Mouse (Mus musculus) MEL (cell line): ENCODE results near the gene Tesk2. TPM values are rescaled to one million over a fixed set of nuclear protein-coding genes. Genes with fewer than 3 reads are reported as not detected.

Experiments
- DNase-seq: peaks from one replicate; pipeline ENCODE4 v3.0.0; 2011; ENCODE audit warnings: low read depth, low spot score
- H3K27ac ChIP-seq: 2 replicates; pipeline ENCODE4 v1.5.1; 2012; ENCODE audit warnings: low read depth, mild to moderate bottlenecking, control low read depth, low read length, moderate library complexity; ENCODE audit not compliant: control insufficient read depth
- H3K27me3 ChIP-seq, 2 experiments: fragments of 150-350 bp in 1 of 2; sonication (generic) in 1 of 2; 2 replicates each; pipeline ENCODE4 v1.6.1; 2012; ENCODE audit warnings: low read length in 2 of 2, mild to moderate bottlenecking in 2 of 2, improper control_type of control experiment in 1 of 2, moderate library complexity in 1 of 2; ENCODE audit not compliant: insufficient read depth in 2 of 2, control insufficient read depth in 1 of 2
- H3K36me3 ChIP-seq, 2 experiments: 2 replicates each; pipeline ENCODE4 v1.6.1; 2012 to 2014; ENCODE audit warnings: low read length in 2 of 2, improper control_type of control experiment in 1 of 2, inconsistent platforms in 1 of 2, mild to moderate bottlenecking in 1 of 2; ENCODE audit not compliant: insufficient read depth in 2 of 2, control insufficient read depth in 1 of 2
- H3K4me1 ChIP-seq, 2 experiments: fragments of 150-350 bp in 1 of 2; sonication (generic) in 1 of 2; 2 replicates each; pipeline ENCODE4 v1.6.1; 2012; ENCODE audit warnings: low read length in 2 of 2, improper control_type of control experiment in 1 of 2, mild to moderate bottlenecking in 1 of 2; ENCODE audit not compliant: insufficient read depth in 2 of 2, control insufficient read depth in 1 of 2
- H3K4me3 ChIP-seq, 2 experiments: fragments of 150-350 bp in 1 of 2; sonication (generic) in 1 of 2; 2 replicates each; pipeline ENCODE4 v1.5.1; 2012; ENCODE audit warnings: low read depth in 2 of 2, low read length in 2 of 2, mild to moderate bottlenecking in 2 of 2, moderate library complexity in 2 of 2, control low read depth in 1 of 2, improper control_type of control experiment in 1 of 2; ENCODE audit not compliant: control insufficient read depth in 1 of 2, insufficient read depth in 1 of 2
- H3K79me2 ChIP-seq: 2 replicates; pipeline ENCODE4 v1.6.1; 2012; ENCODE audit warnings: mild to moderate bottlenecking, low read length, moderate library complexity; ENCODE audit not compliant: control insufficient read depth, poor library complexity, insufficient read depth
- H3K9ac ChIP-seq: 2 replicates; pipeline ENCODE4 v1.6.1; 2012; ENCODE audit warnings: low read depth, mild to moderate bottlenecking, control low read depth, low read length, moderate library complexity; ENCODE audit not compliant: control insufficient read depth, poor library complexity, severe bottlenecking
- H3K9me3 ChIP-seq: fragments of 150-350 bp; sonication (generic); replicated peaks from 2 replicates; pipeline ENCODE4 v1.6.1; 2012; ENCODE audit warnings: mild to moderate bottlenecking, low read length, improper control_type of control experiment, moderate library complexity; ENCODE audit not compliant: insufficient read depth
- BHLHE40 ChIP-seq: IDR thresholded peaks from 2 replicates; pipeline ENCODE4 v1.6.1; 2012; ENCODE audit warnings: low read depth, mild to moderate bottlenecking, inconsistent platforms, low read length, improper control_type of control experiment, borderline replicate concordance
- CHD1 ChIP-seq: IDR thresholded peaks from 2 replicates; pipeline ENCODE4 v1.6.1; 2012; ENCODE audit warnings: low read depth, mild to moderate bottlenecking, inconsistent platforms, low read length, improper control_type of control experiment
- CHD2 ChIP-seq: IDR thresholded peaks from 2 replicates; pipeline ENCODE4 v1.6.1; 2011; ENCODE audit warnings: low read length, improper control_type of control experiment
- E2F4 ChIP-seq: IDR thresholded peaks from 2 replicates; pipeline ENCODE4 v1.6.1; 2011; ENCODE audit warnings: low read depth, low read length, improper control_type of control experiment, borderline replicate concordance
- ELF1 ChIP-seq: IDR thresholded peaks from 2 replicates; pipeline ENCODE4 v1.6.1; 2014; ENCODE audit warnings: low read depth, mild to moderate bottlenecking, inconsistent platforms, low read length, improper control_type of control experiment, moderate library complexity
- GABPA ChIP-seq: IDR thresholded peaks from 2 replicates; pipeline ENCODE4 v1.6.1; 2012; ENCODE audit warnings: low read depth, mild to moderate bottlenecking, inconsistent platforms, low read length, improper control_type of control experiment, moderate library complexity
- GATA1 ChIP-seq: IDR thresholded peaks from 2 replicates; pipeline ENCODE4 v1.6.1; 2011; ENCODE audit warnings: low read depth, low read length, improper control_type of control experiment
- HCFC1 ChIP-seq: IDR thresholded peaks from 2 replicates; pipeline ENCODE4 v1.6.1; 2012; ENCODE audit warnings: low read depth, mild to moderate bottlenecking, inconsistent platforms, low read length, improper control_type of control experiment, moderate library complexity
- MAX ChIP-seq: IDR thresholded peaks from 2 replicates; pipeline ENCODE4 v1.6.1; 2011; ENCODE audit warnings: low read length, improper control_type of control experiment
- MAZ ChIP-seq: IDR thresholded peaks from 2 replicates; pipeline ENCODE4 v1.6.1; 2012; ENCODE audit warnings: low read depth, mild to moderate bottlenecking, inconsistent platforms, low read length, improper control_type of control experiment
- MYB ChIP-seq: IDR thresholded peaks from 2 replicates; pipeline ENCODE4 v1.6.1; 2011; ENCODE audit warnings: mild to moderate bottlenecking, low read depth, low read length, improper control_type of control experiment
- NELFE ChIP-seq: IDR thresholded peaks from 2 replicates; pipeline ENCODE4 v1.6.1; 2011; ENCODE audit warnings: low read depth, low read length, improper control_type of control experiment
- NRF1 ChIP-seq: IDR thresholded peaks from 2 replicates; pipeline ENCODE4 v1.6.1; 2014; ENCODE audit warnings: low read depth, mild to moderate bottlenecking, inconsistent platforms, low read length, improper control_type of control experiment, moderate library complexity; ENCODE audit not compliant: poor library complexity, insufficient read depth, severe bottlenecking
- POLR2A ChIP-seq, 2 experiments: IDR thresholded peaks; 2 replicates each; pipeline ENCODE4 v1.6.1; 2011 to 2012; ENCODE audit warnings: low read length in 2 of 2, mild to moderate bottlenecking in 2 of 2, control low read depth in 1 of 2, improper control_type of control experiment in 1 of 2, low read depth in 1 of 2, moderate library complexity in 1 of 2; ENCODE audit not compliant: control insufficient read depth in 1 of 2, insufficient read depth in 1 of 2, poor library complexity in 1 of 2
- POLR2AphosphoS2 ChIP-seq: IDR thresholded peaks from 2 replicates; pipeline ENCODE4 v1.6.1; 2011; ENCODE audit warnings: low read length, improper control_type of control experiment
- SIN3A ChIP-seq: IDR thresholded peaks from 2 replicates; pipeline ENCODE4 v1.6.1; 2012; ENCODE audit warnings: low read length, improper control_type of control experiment, inconsistent platforms
- TAL1 ChIP-seq: IDR thresholded peaks from 2 replicates; pipeline ENCODE4 v1.6.1; 2012; ENCODE audit warnings: mild to moderate bottlenecking, inconsistent platforms, low read length, moderate library complexity, mixed read lengths
- TBP ChIP-seq: IDR thresholded peaks from 2 replicates; pipeline ENCODE4 v1.8.0; 2011; ENCODE audit warnings: low read depth, low read length, improper control_type of control experiment
- TCF12 ChIP-seq: IDR thresholded peaks from 2 replicates; pipeline ENCODE4 v1.6.1; 2014; ENCODE audit warnings: low read depth, mild to moderate bottlenecking, inconsistent platforms, low read length, improper control_type of control experiment, moderate library complexity
- UBTF ChIP-seq: IDR thresholded peaks from 2 replicates; pipeline ENCODE4 v1.6.1; 2012; ENCODE audit warnings: low read depth, mild to moderate bottlenecking, inconsistent platforms, low read length, improper control_type of control experiment, moderate library complexity, borderline replicate concordance; ENCODE audit not compliant: insufficient read depth
- USF1 ChIP-seq: IDR thresholded peaks from 2 replicates; pipeline ENCODE4 v1.6.1; 2014; ENCODE audit warnings: low read depth, mild to moderate bottlenecking, inconsistent platforms, low read length, improper control_type of control experiment, moderate library complexity
- USF2 ChIP-seq, 2 experiments: IDR thresholded peaks; 2 replicates each; pipeline ENCODE4 v1.6.1; 2011 to 2012; ENCODE audit warnings: improper control_type of control experiment in 2 of 2, low read length in 2 of 2, borderline replicate concordance in 1 of 2, inconsistent platforms in 1 of 2, low read depth in 1 of 2, mild to moderate bottlenecking in 1 of 2; ENCODE audit not compliant: insufficient read depth in 1 of 2
- ZKSCAN1 ChIP-seq: IDR thresholded peaks from 2 replicates; pipeline ENCODE4 v1.6.1; 2012; ENCODE audit warnings: low read depth, mild to moderate bottlenecking, inconsistent platforms, low read length, improper control_type of control experiment, moderate library complexity
- ZNF384 ChIP-seq: IDR thresholded peaks from 2 replicates; pipeline ENCODE4 v1.6.1; 2012; ENCODE audit warnings: low read depth, mild to moderate bottlenecking, inconsistent platforms, low read length, improper control_type of control experiment
- polyA plus RNA-seq, 2 experiments: library from polyadenylated mRNA; stranded (reverse) in 1 of 2; unstranded in 1 of 2; fragments of >175 nt in 1 of 2; fragments of >200 nt in 1 of 2; gene quantifications; 2 replicates each; pipeline versions ENCODE4 v1.2.1 to v1.2.4; 2012; ENCODE audit warnings: low replicate concordance in 2 of 2, low read depth in 1 of 2; ENCODE audit not compliant: insufficient read length in 2 of 2, insufficient read depth in 1 of 2, missing spikeins in 1 of 2
- total RNA-seq: library from RNA; depleted of rRNA; stranded (reverse); fragments of 300-350 nt; gene quantifications from 2 replicates; pipeline ENCODE4 v1.2.3, GENCODE M21; 2012; rRNA removed

The Tesk2 gene
- total RNA-seq = 2.3 and 2.8 TPM in 2 replicates
- 1 to 10 TPM in 1 of 2 experiments, not detected in 1; 3.3 TPM for polyA plus RNA-seq

- H3K27me3 ChIP-seq = no peaks in the 10 kb centered on the region
- H3K4me1 ChIP-seq = peaks cover 4 to 5% of the 10 kb centered on the region in 2 experiments
- H3K27ac ChIP-seq = peak within 1 kb of the TSS; percentile 55
- peak; percentile 100 for DNase-seq
- peak within 1 kb of the TSS; percentile 79 to 86 for H3K4me3 ChIP-seq
- H3K36me3 ChIP-seq = peaks cover 0 to 13% of the 10 kb centered on the region in 2 experiments; a peak in 2 of 4 replicates
- no peaks in the 10 kb centered on the region for H3K9me3 ChIP-seq
- TF ChIP-seq MYB = no peak
- TF ChIP-seq HCFC1 = peak; percentile 76
- TF ChIP-seq BHLHE40 = peak; percentile 85
- peak; percentile 82; the same call in 1 of the 2 replicates for TF ChIP-seq E2F4
- TF ChIP-seq GATA1 = 0 out of 2 replicates have a peak, but pooled peaks have one; percentile 23
- TF ChIP-seq POLR2AphosphoS2 = no peak
- peak; percentile 96 for TF ChIP-seq USF1
- TF ChIP-seq ZNF384 = no peak
- TF ChIP-seq CHD1 = no peak
- TF ChIP-seq CHD2 = peak; percentile 86
- TF ChIP-seq UBTF = peak; percentile 44; the same call in 1 of the 2 replicates
- 0 out of 2 replicates have a peak, but pooled peaks have one; percentile 37 for TF ChIP-seq TBP
- peak; percentile 97 for TF ChIP-seq MAX
- peak; percentile 68; the same call in 1 of the 2 replicates for TF ChIP-seq MAZ
- peak; percentile 41; the same call in 1 of the 2 replicates for TF ChIP-seq TCF12
- TF ChIP-seq POLR2A (IDR thresholded peaks at IDR 0.05; ENCODE audit: control insufficient read depth in 1 of 2, insufficient read depth in 1 of 2, low read depth in 1 of 2, low read length in 2 of 2, poor library complexity in 1 of 2) = peak in 1 of 2 experiments; percentile 56; a peak in 1 of 4 replicates
- TF ChIP-seq NELFE = peak; percentile 50; the same call in 1 of the 2 replicates
- TF ChIP-seq SIN3A = peak; percentile 87
- no peak for TF ChIP-seq ZKSCAN1
- TF ChIP-seq NRF1 = no peak
- TF ChIP-seq GABPA = no peak
- TF ChIP-seq TAL1 = no peak
- TF ChIP-seq ELF1 = peak; percentile 59; the same call in 1 of the 2 replicates
- peak in 1 of 2 experiments; percentile 82; a peak in 2 of 4 replicates for TF ChIP-seq USF2 (IDR thresholded peaks at IDR 0.05; ENCODE audit: borderline replicate concordance in 1 of 2, insufficient read depth in 1 of 2, low read depth in 1 of 2, low read length in 2 of 2)
- H3K9ac ChIP-seq = peak within 1 kb of the TSS; percentile 75
- no peaks in the 10 kb centered on the region; the same call in 1 of the 2 replicates for H3K79me2 ChIP-seq
Measured at GRCm38 (mm10) chr4:116720343-116721097, at the start of gene Tesk2. Gene Tesk2, plus strand, starts transcription at chr4:116720948.
